Mouse (Mus musculus) monocyte, adult 5-6 weeks (primary cell): ENCODE data around the gene Brd3. TPM values are rescaled to one million over a fixed set of nuclear protein-coding genes. Genes with fewer than 3 reads are reported as not detected.

ENCODE experiments used
- ATAC-seq: fragments of 153-309, 156-312 bp; replicated peaks from 2 replicates; pipeline ENCODE4 v1.8.0; 2017; ENCODE audit warnings: mild to moderate bottlenecking; ENCODE audit not compliant: low TSS enrichment, insufficient number of reproducible peaks, severe bottlenecking, poor library complexity, low FRiP score
- total RNA-seq: library from RNA; stranded (forward); fragments of 200-1000, 200-491, 200-594 nt; gene quantifications from 3 replicates; pipeline ENCODE4 v1.2.3, GENCODE M21; 2017

The Brd3 gene
- total RNA-seq, 1 experiment from 2014 or later = 11.9 TPM

DNA sequence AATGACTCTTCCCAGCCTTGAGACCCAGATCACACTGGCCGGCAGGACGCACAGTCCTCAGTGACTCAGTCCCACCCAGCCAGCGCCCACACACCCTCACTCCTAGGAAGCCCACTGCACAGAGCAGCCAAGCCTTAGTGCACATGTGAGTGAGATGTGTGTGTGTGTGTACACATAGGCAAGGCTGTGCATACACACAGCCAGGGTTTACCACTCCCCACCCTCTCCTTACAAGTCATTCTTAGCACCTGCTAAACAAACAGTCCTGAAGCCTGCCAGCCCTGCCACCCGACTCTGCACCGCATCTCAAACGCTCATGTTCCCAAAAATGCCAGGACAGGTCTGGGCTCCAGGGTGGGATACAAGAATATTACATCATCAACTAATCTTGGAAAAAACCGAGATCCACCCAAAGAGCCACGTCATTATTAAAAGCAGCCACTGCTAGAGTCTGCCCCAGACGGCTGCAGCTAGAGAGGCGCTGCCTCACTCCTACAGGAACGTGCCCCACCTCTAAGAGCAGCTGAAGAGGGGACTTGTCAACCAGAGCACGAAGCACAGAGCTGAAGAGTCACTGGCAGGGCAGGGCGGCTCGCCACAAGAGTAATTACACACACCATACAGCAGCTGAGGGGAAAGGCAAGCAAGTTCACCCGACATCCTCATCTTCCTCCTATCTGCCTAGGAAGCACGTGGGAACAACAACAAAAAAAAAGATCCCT lies 93.4 kb downstream of the Brd3 start:
- no peak for ATAC-seq

DNA sequence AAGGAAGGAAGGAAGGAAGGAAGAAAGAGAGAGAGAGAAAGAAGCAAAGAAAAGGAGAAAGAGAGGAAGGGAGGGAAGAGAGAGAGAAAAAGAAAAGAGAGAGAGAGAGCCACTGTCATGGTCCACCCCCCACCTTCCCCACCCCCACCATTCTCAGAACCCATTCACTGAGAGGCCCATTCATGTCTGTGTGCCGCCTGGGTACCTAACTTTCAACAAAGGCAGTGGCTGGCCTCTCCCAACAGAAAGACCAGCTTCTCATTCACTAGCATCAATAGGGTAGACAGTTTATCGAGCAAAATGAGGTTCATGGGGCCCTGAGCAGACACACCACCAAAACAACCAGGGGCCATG lies 93.9 kb downstream of the Brd3 start:
- no peak for ATAC-seq

DNA sequence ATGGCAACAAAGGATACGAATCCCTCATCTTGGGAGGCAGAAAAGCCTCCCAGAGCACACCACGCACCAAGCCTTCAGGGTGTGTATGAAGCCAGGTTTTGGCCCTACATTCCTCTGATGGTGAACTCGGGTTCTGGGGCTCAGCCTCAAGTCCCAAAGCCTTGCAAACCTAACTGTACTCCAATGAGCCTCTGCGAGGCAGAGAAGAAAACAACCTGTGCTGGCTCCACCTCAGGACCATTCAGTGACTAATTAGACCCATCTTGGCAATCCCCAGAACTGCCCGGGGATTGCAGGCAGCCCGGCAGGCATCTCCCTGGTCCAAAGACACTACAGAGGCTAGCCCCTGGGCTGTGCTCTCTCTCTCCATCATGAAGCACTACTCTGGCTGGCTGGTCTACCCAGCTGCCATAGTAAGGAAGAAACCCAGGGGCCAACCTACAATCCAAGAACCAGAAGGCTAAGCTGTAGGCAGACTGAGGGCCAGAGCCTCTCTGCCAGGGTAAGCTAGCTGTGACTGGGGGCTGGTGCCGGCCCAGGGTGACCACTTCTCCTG lies 95.1 kb downstream of the Brd3 start:
- ATAC-seq = no peak

DNA sequence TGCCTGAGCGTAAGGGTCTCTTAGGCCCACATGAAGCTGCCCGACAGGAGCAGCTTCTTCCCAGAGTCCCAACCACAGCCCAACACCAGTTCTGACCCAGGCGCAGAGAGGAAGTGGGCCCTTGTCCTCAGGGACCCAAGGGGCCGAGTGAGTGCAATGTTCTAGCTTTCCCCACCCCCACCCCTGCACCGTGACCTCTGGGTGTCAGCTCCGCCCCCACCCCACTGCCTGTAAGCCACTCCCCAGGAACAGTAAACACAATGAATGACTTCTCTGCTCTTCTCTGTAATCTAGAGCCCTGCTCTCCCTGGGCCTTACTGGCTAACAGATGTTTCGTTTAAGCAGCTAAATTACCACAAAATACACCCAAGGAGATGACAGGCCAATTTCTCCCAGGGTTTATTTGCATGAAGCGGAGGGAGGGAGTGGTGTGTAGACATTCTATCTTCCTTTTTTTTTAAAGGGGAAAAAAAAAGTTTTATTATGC lies 95.7 kb downstream of the Brd3 start:
- ATAC-seq = peak; percentile 68

DNA sequence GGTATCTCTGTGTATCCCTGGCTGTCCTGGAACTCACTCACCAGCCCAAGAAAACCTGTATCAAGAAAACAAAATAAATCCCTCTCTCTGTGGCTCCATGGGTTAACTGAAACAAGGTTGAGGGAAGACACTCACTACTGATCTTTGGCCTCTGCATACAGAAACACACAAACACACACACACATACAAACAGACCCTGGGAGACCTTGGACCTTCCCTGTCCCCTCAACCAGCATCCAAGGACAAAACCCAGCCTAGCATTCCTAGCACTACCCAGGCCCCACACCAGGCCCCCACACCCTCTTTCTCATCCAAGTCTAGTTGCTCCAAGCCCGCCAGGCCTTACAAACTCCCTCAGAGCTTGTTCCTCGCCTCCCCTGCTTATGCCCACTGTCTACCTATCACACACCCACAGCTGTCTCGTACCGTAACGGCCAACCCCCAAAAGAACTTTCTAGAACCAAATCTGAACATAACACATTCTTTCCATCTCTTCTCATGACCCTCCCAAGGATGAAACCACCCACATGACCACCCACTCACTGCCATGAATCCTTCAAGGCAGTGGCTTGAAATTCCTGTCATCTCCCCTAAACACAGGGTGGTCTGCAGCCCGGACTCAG lies 96.8 kb downstream of the Brd3 start:
- ATAC-seq = no peak

DNA sequence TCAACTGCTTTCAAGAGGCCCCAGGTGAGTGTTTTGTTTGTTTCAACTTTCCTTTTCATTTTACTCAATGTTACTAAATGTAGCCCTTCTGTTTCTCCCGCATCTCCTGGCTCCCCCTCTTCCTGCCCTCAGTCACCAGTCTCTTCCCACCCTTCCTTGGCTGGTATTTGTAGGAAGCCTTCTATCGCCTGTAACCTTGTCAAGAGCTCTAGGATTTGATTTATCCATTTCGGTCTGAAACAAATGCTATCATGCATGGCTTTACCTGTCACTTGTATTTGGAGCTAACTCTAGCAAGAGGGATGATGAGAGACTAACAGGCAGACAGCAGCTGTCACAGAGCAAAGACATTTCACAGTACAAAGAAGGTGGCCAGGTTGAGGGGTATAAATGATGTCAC lies 99.3 kb downstream of the Brd3 start:
- no peak for ATAC-seq

DNA sequence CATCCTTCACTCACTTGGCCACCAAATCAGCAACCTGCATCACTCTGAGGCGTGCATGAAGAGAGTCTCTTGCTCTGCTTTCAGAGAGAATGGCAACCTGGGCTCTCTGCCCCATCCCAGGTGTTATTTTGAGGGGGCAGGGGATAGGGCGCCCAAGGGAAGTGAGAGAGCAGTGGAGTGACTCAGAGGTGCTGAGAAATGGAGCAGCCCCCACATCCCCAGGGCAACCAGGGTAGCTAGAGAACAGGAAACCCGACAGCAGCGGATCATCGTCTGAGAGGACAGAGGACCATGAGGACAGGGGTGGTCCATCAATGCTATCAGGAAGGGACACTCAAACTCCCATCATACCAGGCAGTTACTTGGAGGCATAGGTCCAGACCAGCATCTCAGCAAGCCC lies 100.5 kb downstream of the Brd3 start:
- no peak for ATAC-seq

DNA sequence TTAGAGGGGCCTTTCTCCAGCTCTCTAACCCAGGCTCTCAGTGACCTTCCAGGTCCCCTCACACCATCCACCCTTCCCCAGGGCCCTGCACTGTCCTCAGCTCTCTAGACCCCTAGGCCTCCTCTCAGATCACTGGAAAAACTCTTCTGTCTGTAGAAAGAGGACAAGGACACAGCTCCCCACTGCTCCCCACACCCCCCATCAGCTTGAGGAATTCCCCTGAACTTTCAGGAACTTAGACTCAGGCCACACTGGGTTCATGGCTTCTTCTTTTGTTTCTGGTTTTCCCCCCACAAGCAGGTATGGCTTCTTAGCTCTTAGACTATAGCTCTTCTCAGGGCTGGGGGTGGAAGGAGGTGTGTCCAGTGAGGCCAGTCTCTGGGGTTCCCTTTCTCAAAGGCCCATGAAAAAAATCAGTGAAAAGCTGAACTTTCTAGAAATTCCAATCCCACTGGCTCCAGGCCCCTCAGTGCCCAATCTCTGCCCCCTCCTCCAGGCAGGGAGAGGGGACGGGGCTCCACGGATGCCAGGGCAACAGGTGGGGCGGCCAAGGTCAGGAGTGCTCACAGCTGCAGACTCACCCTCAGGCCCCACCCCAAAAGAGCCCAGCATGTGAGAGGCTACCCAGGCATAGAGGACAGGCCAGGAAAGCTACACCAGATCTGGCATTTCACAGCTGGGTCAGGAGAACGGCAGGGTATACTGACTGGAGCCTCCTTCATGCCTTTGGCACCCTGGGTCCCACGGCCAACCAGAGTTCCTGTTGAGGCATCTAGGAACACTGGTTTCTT lies 102.2 kb downstream of the Brd3 start:
- ATAC-seq = peak; percentile 48

DNA sequence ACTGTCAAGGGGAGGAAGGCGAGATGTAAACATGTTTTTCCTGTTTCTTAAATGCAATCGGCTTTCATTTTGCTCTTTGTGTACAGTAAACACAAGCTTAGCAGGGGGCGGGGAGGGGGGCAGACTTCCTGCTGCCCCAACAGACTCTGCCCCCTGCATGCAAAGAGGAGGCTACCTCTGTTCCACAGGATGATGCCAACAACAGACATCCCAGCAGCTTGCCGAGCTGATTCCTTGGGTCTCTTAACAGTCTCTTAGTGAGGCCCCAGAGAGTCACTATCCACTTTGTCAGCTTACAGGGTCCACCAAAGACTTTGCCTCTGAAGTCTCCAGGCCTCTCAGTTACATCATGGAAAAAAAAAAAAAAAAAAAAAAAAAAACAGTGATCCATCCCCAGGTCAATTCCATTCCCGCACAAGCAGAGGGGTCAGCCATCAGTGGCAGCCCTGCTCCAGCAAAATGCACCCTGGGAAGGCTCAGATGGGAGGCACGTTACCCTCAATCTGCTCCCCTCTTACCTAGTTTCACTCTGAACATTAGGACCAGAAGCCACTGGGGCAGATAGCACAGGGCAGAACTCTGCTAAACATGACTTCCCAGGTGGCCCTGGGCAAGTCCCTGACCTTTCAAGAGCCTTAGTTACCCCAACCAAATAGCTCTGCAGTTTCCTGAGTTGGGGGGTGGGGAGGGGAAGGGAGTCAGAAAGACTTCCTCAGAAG lies 102.9 kb downstream of the Brd3 start:
- 0 out of 2 replicates have a peak, but pooled peaks have one; percentile 23 for ATAC-seq

DNA sequence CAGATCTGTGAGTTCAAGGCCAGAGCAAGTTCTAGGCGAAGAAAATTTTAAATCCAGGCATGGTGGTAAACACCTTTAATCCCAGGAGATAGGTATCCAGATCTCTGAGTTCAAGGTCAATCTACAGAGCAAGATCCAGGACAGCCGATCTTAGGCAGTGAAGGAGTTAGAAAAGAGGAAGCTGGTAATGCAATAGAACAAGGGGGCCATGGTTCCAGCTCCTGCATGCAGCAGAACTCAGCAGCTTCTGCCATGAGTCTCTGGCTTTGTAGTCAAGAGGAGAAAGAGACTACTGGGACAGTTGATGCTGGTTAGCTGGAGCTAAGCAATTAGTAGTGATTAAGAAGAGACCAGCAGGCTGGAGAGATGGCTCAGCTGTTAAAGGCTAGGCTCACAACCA lies 105.9 kb downstream of the Brd3 start:
- 0 out of 2 replicates have a peak, but pooled peaks have one; percentile 51 for ATAC-seq

DNA sequence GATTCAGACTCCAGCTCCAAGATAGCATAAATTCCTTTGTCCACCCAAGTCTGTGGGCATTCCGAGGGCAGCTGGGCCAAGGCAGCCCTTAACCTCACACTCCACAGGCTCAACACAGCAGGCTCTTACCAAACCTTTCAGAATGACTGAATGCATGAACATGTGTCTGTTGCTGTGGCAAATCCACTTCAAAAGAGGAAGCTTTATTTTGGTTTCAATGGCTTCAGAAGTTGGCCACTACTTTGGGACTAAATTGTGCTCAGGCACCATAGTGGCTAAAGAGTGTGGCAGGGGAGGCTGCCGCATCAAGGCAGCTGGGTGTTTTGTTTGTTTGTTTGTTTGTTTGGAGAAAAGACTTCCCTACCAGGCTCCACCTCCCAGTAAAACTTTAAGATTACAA lies 107.4 kb downstream of the Brd3 start:
- ATAC-seq = no peak

DNA sequence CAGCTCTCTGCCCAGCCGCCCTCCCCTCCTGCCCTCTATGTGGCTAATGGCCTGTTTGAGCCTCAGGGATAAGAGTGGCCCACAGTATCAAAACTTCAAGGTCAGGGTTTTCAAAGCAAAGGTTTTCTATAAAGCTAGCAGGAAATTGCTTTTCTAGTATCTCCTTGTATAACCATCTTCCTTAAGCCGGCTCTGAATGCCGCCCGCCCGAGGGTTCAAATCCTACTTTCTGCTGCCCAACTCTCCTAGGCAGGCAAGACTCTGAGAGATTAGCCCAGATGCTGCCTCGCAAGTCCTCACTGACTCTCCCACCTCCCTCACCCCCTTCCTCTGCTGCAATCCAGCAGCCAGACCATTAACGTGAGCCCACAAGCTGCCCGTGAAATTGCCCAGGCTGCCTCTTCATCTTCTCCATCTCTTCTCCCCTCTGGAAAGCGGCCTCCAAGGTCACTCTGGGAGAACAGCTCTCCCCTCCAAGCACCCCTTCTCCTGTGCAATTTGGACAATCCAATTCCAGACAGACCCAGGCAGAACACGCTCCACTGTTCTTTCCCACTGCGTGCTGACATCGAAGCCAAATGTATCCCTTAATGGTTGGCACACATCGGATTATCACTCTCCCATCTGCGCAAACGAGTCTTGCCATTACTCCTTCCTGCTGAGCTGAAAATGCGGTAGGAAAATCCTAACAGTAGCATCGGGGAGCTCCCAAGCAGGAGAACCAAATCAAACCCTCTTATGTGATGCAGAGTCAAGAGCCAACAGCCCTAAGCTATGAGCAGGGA lies 110.6 kb downstream of the Brd3 start:
- no peak for ATAC-seq

Other genes starting within 250 kb of the Brd3 start
- gene Vav2, start 80.6 kb downstream of the Brd3 start, total RNA-seq = 17.7 to 18.3 TPM (median 18.0 TPM) in 3 replicates
- gene Brd3os, start 65.3 kb downstream of the Brd3 start, total RNA-seq = 2.2 TPM in 1 of 3 replicates, not detected in the others
- 28.3 to 50.1 TPM (median 31.0 TPM) in 3 replicates for gene Wdr5, start 7.5 kb upstream of the Brd3 start, total RNA-seq
- 19.7 to 21.3 TPM (median 21.2 TPM) in 3 replicates for gene Rxra, start 168.8 kb upstream of the Brd3 start, total RNA-seq